Mouse (Mus musculus): ENCODE data around the gene Palm2.

DNA sequence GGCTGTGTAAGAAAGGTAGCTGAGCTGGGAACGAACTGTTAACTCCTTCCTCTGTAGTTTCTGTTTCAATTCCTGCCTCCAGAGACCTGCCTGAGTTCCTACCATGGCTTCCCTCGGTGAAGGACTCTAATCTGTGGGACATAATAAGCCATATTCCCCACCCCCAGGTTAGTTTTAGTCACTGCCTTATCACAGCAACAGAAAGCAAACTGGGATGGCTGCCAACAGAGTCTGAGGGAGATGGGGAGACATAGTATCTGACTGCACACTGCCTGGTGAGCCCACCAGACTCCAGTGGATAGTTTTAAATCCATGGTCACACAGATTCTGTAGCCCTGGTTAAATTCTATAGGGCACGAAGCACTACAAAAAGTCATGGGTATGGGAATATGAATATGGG is 299.4 kb downstream of the Palm2 start:
- TF ChIP-seq CTCF (IDR thresholded peaks at IDR 0.05; ENCODE audit: low read depth) (no peak), EP300 (optimal IDR thresholded peaks at IDR 0.05) (no peak)
